13 mouse cellular contexts compared by ENCODE assay signal in the genomic region with DNA sequence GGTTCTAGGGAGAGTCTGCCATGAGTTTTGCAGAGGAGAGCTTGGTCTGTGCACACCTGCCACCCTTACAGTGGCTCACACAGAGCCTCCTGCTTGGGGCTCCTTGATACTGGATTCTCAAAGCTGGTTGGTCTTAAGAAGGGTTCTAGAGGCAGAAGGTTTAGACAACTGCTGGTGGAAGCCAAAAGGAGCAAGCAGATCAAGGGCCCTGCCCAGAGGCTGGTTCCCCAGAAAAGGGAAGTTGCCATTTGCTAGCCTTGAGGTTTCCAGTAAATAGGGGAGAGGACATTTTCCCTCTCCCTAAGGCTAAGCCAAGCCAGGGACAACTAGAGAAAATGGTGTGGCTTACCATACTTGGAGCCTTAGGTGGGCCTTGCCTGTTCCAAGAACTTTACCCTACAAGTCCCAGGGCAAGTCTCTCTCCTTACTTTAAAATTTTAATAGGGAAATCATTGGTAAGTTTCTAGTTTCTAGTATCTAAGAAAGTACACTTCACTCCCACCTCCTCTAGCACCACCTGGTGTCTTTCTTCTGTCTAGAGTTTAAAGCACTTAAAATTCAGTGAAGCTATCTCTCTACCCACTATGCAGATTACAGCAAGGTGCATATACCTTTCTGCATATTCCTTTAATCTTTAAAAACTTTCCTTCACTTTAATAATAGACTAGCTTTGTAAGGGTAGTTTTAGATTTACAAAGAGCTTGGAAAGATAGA. TPM values are rescaled to one million over a fixed set of nuclear protein-coding genes. Genes with fewer than 3 reads are reported as not detected.
DNase-seq lines count a peak whose midpoint lies in the region; ATAC-seq and TF ChIP-seq lines count a peak whose summit lies in the region.
"Had no signal": no experiment of that assay in that cellular context is flagged by ENCODE, and none has a peak within 500 bp of the region (broad histone marks: within the 10 kb centered on the region; RNA-seq: fewer than 3 reads in every experiment).

No protein-coding gene starts in this region.

- no peak for ATAC-seq in inflammation-experienced regulatory T-cells, adult 6 months
- ATAC-seq: forebrain, embryonic 14.5 days; intestine, embryonic 16.5 days had no signal

- no peak overlapping the region for H3K4me3 ChIP-seq in layer of hippocampus, adult 2 months

- no peak for DNase-seq in layer of hippocampus, adult 2 months (ENCODE audit: low spot score in 2 of 2)
- DNase-seq in layer of hippocampus, adult 11-12 months (ENCODE audit: low spot score) = no peak
- DNase-seq in A20 (ENCODE audit: low read depth, low spot score) = peak; percentile 39
- peak; percentile 51 for DNase-seq in NIH3T3 (ENCODE audit: low read depth)
- peak; percentile 29 for DNase-seq in lung, postnatal 25 days (ENCODE audit: low spot score)
- no peak for DNase-seq in cerebellum, postnatal 25 days
- DNase-seq in kidney, adult 18-20 months = no peak
- DNase-seq: gastrocnemius, postnatal 36 days; heart, postnatal 14 days; layer of hippocampus, adult 9-11 months had no signal

- peak; percentile 61 for TF ChIP-seq CTCF in layer of hippocampus, adult 2 months (conservative IDR thresholded peaks at IDR 0.05)

- H3K27ac ChIP-seq in layer of hippocampus, adult 2 months = no peak overlapping the region

RNA-seq across cellular contexts. Expression of a gene that starts 42.7 kb away (rescaled TPM):
- total RNA-seq in layer of hippocampus, adult 2 months (2021) = 10 to 100 TPM; 10.3 to 10.7 TPM
- polyA plus RNA-seq in inflammation-experienced regulatory T-cells, adult 6 months (2017; shearing (Covaris generic)) = 1 to 10 TPM in 2 of 3 experiments, under 1 TPM in 1; 0.55 to 3.0 (median 2.1) TPM

Comparison
In these comparisons a context has a peak if more than half of its experiments do, and no peak if none do; other contexts are left out.
1. DNase-seq: peak in A20 (single experiment), NIH3T3 (single experiment) and lung, postnatal 25 days (single experiment); none in layer of hippocampus, adult 2 months (0 of 2), layer of hippocampus, adult 11-12 months (single experiment), cerebellum, postnatal 25 days (0 of 2) and kidney, adult 18-20 months (single experiment).